Mouse (Mus musculus): ENCODE measurements around the gene Grin2b. TPM values are rescaled to one million over a fixed set of nuclear protein-coding genes. Genes with fewer than 3 reads are reported as not detected.

The Grin2b gene
- polyA plus RNA-seq, 1 experiment from 2014 or later = 0.45 TPM

- Histone ChIP-seq H3K27ac (ENCODE audit: low read depth) (no peak overlapping the region), H3K36me3 (replicated peaks; ENCODE audit: insufficient read depth, low read length) (no peaks in the 10 kb centered on the region), H3K4me1 (ENCODE audit: insufficient read depth) (no peaks in the 10 kb centered on the region), H3K4me2 (ENCODE audit: low read depth, low read length) (no peak overlapping the region), H3K9me3 (ENCODE audit: low read length) (no peaks in the 10 kb centered on the region), H3K4me3 (ENCODE audit: low read depth, low read length) (no peak overlapping the region), H3K9ac (replicated peaks) (no peak overlapping the region), H3K27me3 (ENCODE audit: insufficient read depth, low read length) (no peaks in the 10 kb centered on the region)
- TF ChIP-seq CTCF (IDR thresholded peaks at IDR 0.05; ENCODE audit: low read depth) (no peak), EP300 (IDR thresholded peaks at IDR 0.05; ENCODE audit: low read depth) (no peak)
- no peak for ATAC-seq
- WGBS (ENCODE audit: insufficient replicate concordance) = 51% methylated on average over 8 of the region's 8 CpGs
- DNase-seq = no peak
These were observed 313.8 kb downstream of the Grin2b start for GRCm38 (mm10) chr6:135859502-135859901.

- WGBS (ENCODE audit: insufficient replicate concordance) = 75% methylated on average over 8 of the region's 8 CpGs
- Histone ChIP-seq H3K36me3 (replicated peaks; ENCODE audit: insufficient read depth, low read length) (no peaks in the 10 kb centered on the region), H3K27me3 (ENCODE audit: insufficient read depth, low read length) (no peaks in the 10 kb centered on the region), H3K9ac (replicated peaks) (no peak overlapping the region), H3K4me2 (ENCODE audit: low read depth, low read length) (no peak overlapping the region), H3K9me3 (ENCODE audit: low read length) (no peaks in the 10 kb centered on the region), H3K4me3 (ENCODE audit: low read depth, low read length) (no peak overlapping the region), H3K27ac (ENCODE audit: low read depth) (no peak overlapping the region), H3K4me1 (ENCODE audit: insufficient read depth) (no peaks in the 10 kb centered on the region)
- no peak for ATAC-seq
- DNase-seq = no peak
- no peak for TF ChIP-seq CTCF (IDR thresholded peaks at IDR 0.05; ENCODE audit: low read depth)
- TF ChIP-seq EP300 (IDR thresholded peaks at IDR 0.05; ENCODE audit: low read depth) = no peak
These were observed 319.1 kb downstream of the Grin2b start for GRCm38 (mm10) chr6:135854173-135854591.

GRCm38 (mm10) chr6:135843755-135844154 lies 329.6 kb downstream of the Grin2b start:
- ATAC-seq (no peak), DNase-seq (no peak)
- Histone ChIP-seq H3K4me2 (ENCODE audit: low read depth, low read length) (no peak overlapping the region), H3K27me3 (ENCODE audit: insufficient read depth, low read length) (no peaks in the 10 kb centered on the region), H3K27ac (ENCODE audit: low read depth) (no peak overlapping the region), H3K4me3 (ENCODE audit: low read depth, low read length) (no peak overlapping the region), H3K4me1 (ENCODE audit: insufficient read depth) (no peaks in the 10 kb centered on the region), H3K36me3 (replicated peaks; ENCODE audit: insufficient read depth, low read length) (no peaks in the 10 kb centered on the region), H3K9ac (replicated peaks) (no peak overlapping the region), H3K9me3 (ENCODE audit: low read length) (no peaks in the 10 kb centered on the region)
- no peak for TF ChIP-seq CTCF (IDR thresholded peaks at IDR 0.05; ENCODE audit: low read depth)
- no peak for TF ChIP-seq EP300 (IDR thresholded peaks at IDR 0.05; ENCODE audit: low read depth)
- WGBS (ENCODE audit: insufficient replicate concordance) = 68% methylated on average over 3 of the region's 3 CpGs

GRCm38 (mm10) chr6:135836353-135836752 lies 337.0 kb downstream of the Grin2b start:
- H3K4me1 ChIP-seq (ENCODE audit: insufficient read depth) = no peaks in the 10 kb centered on the region
- H3K4me3 ChIP-seq (ENCODE audit: low read depth, low read length) = no peak overlapping the region
- no peak for TF ChIP-seq EP300 (IDR thresholded peaks at IDR 0.05; ENCODE audit: low read depth)
- H3K9ac ChIP-seq (replicated peaks) = no peak overlapping the region
- 68% methylated on average over 4 of the region's 4 CpGs for WGBS (ENCODE audit: insufficient replicate concordance)
- no peaks in the 10 kb centered on the region for H3K36me3 ChIP-seq (replicated peaks; ENCODE audit: insufficient read depth, low read length)
- no peaks in the 10 kb centered on the region for H3K9me3 ChIP-seq (ENCODE audit: low read length)
- no peak overlapping the region for H3K4me2 ChIP-seq (ENCODE audit: low read depth, low read length)
- ATAC-seq (no peak), DNase-seq (no peak)
- no peaks in the 10 kb centered on the region for H3K27me3 ChIP-seq (ENCODE audit: insufficient read depth, low read length)
- no peak overlapping the region for H3K27ac ChIP-seq (ENCODE audit: low read depth)

GRCm38 (mm10) chr6:135833542-135833941 lies 339.8 kb downstream of the Grin2b start:
- H3K27ac ChIP-seq (ENCODE audit: low read depth) = no peak overlapping the region
- H3K4me3 ChIP-seq (ENCODE audit: low read depth, low read length) = no peak overlapping the region
- DNase-seq (no peak), ATAC-seq (no peak)
- no peaks in the 10 kb centered on the region for H3K27me3 ChIP-seq (ENCODE audit: insufficient read depth, low read length)
- TF ChIP-seq CTCF (IDR thresholded peaks at IDR 0.05; ENCODE audit: low read depth) = peak; percentile 39
- no peak for TF ChIP-seq EP300 (IDR thresholded peaks at IDR 0.05; ENCODE audit: low read depth)
- H3K4me1 ChIP-seq (ENCODE audit: insufficient read depth) = no peaks in the 10 kb centered on the region
- no peak overlapping the region for H3K9ac ChIP-seq (replicated peaks)
- no peak overlapping the region for H3K4me2 ChIP-seq (ENCODE audit: low read depth, low read length)
- no peaks in the 10 kb centered on the region for H3K9me3 ChIP-seq (ENCODE audit: low read length)
- no peaks in the 10 kb centered on the region for H3K36me3 ChIP-seq (replicated peaks; ENCODE audit: insufficient read depth, low read length)
- 61% methylated on average over 5 of the region's 5 CpGs for WGBS (ENCODE audit: insufficient replicate concordance)

- Histone ChIP-seq H3K4me3 (ENCODE audit: low read depth, low read length) (no peak overlapping the region), H3K9me3 (ENCODE audit: low read length) (no peaks in the 10 kb centered on the region), H3K36me3 (replicated peaks; ENCODE audit: insufficient read depth, low read length) (no peaks in the 10 kb centered on the region), H3K27me3 (ENCODE audit: insufficient read depth, low read length) (no peaks in the 10 kb centered on the region), H3K27ac (ENCODE audit: low read depth) (no peak overlapping the region), H3K4me1 (ENCODE audit: insufficient read depth) (no peaks in the 10 kb centered on the region), H3K9ac (replicated peaks) (no peak overlapping the region), H3K4me2 (ENCODE audit: low read depth, low read length) (no peak overlapping the region)
- WGBS (ENCODE audit: insufficient replicate concordance) = 72% methylated on average over 3 of the region's 3 CpGs
- no peak for TF ChIP-seq CTCF (IDR thresholded peaks at IDR 0.05; ENCODE audit: low read depth)
- TF ChIP-seq EP300 (IDR thresholded peaks at IDR 0.05; ENCODE audit: low read depth) = no peak
- ATAC-seq = no peak
- no peak for DNase-seq
These were observed 341.3 kb downstream of the Grin2b start for GRCm38 (mm10) chr6:135832041-135832440.

- no peaks in the 10 kb centered on the region for H3K36me3 ChIP-seq (replicated peaks; ENCODE audit: insufficient read depth, low read length)
- no peak overlapping the region for H3K4me3 ChIP-seq (ENCODE audit: low read depth, low read length)
- H3K4me2 ChIP-seq (ENCODE audit: low read depth, low read length) = no peak overlapping the region
- DNase-seq (no peak), ATAC-seq (no peak)
- no peaks in the 10 kb centered on the region for H3K27me3 ChIP-seq (ENCODE audit: insufficient read depth, low read length)
- H3K4me1 ChIP-seq (ENCODE audit: insufficient read depth) = no peaks in the 10 kb centered on the region
- no peak overlapping the region for H3K9ac ChIP-seq (replicated peaks)
- H3K9me3 ChIP-seq (ENCODE audit: low read length) = no peaks in the 10 kb centered on the region
- WGBS (ENCODE audit: insufficient replicate concordance) = 69% methylated on average over 1 of the region's 1 CpGs
- no peak overlapping the region for H3K27ac ChIP-seq (ENCODE audit: low read depth)
- TF ChIP-seq EP300 (IDR thresholded peaks at IDR 0.05; ENCODE audit: low read depth) = no peak
- no peak for TF ChIP-seq CTCF (IDR thresholded peaks at IDR 0.05; ENCODE audit: low read depth)
These were observed 342.3 kb downstream of the Grin2b start for GRCm38 (mm10) chr6:135831032-135831431.

Measured in liver, postnatal 0 days (tissue).